Mouse (Mus musculus) spleen, postnatal 10 days (tissue): ENCODE results near the gene Tmco4.

ENCODE experiments used
- DNase-seq, 2 experiments: peaks; one replicate each; pipeline ENCODE4 v3.0.0; 2021 to 2022; ENCODE audit warnings: low spot score in 2 of 2

The Tmco4 gene

DNA sequence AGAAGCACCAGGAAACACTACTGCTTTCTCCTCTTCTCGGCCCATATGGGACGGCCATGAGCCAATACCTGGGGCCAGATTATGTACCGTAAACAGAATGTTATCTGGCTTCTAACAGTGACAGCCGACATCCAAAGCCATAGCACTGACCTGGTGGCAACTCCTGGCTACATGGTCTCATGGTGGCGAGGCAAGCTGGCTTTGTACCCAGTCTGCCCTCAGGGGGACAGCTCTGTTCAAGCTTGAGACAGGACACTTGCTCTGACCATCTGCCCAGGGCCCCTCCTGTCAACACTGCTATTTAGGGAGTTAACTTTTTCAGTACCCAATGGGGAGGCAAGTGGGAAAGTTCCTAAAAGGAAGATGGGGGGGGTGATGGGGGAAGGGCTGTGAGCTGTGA, 84.6 kb downstream of the Tmco4 start:
- DNase-seq = no peak

GRCm38 (mm10) chr4:139058029-139058428, 85.3 kb downstream of the Tmco4 start:
- DNase-seq = no peak

DNA sequence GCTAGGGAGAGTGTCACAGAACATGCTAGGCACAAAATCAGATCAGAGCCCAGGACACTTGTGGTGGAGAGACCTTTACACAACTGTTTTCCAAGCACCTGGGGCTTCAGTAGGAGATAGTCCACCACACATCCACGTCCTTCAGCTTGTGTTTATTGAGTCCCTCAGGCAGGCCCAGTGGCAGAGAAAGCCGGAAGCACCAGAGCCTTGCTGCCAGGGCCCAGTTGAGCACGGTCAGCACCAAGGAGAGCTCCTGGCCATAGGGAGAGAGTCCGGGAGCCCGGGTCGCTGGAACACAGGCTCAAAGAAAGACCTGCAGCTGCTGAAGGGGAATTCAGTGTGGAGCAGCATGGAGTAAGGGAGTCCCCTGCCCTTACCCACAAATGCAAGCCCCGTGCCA, 86.9 kb downstream of the Tmco4 start:
- DNase-seq = peak in 1 of 2 experiments; percentile 50

DNA sequence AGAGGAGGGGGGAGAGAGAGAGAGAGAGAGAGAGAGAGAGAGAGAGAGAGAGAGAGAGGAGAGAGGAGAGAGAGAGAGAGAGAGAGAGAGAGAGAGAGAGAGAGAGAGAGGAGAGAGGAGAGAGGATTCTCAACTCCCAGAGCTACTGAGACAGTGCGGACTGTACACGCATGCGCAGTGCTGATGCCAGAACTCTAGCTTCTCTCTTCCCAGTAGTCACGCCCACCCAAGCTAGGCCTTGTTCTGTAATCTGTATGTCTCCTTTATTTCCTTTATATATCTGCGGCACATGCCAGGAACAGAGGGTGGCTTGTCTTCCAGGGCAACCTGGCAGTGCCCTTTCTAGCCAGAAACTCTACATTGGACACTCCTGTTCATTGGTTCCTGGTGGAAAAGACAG, 92.1 kb downstream of the Tmco4 start:
- no peak for DNase-seq

GRCm38 (mm10) chr4:139068287-139068686, 95.6 kb downstream of the Tmco4 start:
- DNase-seq = no peak

DNA sequence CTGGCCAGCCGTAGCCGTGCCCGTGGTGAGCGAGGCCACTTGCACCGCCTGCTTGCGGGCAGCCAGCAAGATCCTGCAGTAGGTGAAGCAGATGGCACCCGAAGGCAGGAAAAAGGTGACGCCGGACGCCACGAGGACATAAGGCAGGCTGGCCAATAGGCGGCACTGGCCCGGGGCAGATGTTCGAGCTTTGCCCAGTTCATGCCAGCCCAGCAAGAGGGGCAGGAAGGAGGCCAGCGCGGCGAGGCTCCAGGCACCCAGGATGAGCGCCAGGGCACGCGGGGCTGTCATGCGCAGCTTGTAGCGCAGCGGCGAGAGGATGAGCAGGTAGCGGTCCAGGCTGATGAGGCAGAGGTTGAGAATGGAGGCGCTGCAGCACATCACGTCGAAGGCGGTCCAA, 101.4 kb downstream of the Tmco4 start:
- DNase-seq = no peak

DNA sequence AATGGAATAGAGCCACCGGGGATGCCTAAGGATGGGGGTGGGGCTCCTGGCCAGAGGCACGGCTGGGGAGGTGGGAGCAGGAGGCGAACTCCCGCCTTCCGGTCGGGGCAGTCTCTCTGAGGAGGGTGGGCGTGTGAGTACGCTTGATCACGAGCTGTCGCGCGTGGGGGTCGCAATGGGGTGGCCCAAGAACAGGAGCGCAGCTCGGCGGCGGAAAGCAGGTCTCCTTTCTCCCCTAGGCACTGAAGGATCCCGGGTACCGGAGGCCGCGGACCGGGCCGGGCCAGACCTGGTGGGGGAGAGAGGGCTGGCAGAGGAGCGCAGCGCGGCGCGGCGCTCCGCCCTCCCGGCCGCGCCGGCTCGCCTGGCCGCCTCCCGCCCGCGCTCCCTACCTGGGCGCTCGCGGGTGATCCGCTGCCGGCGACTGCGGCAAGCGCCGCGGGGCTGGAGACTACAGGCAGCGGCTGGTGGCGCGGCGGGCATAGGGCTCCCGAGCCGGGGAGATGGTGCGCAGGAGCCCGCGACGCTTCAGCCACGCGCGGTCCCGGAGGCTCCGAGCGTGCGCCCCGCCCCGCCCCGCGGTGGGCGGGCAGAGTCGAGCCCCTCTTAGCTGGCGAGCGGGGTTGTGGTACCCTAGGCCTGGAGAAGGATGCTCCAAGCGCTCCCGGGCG, 102.5 kb downstream of the Tmco4 start, which contains the start of gene Htr6:
TSS of gene Htr6 (minus strand) at position 530 of the 671 bp plus-strand sequence.
- no peak for DNase-seq

GRCm38 (mm10) chr4:139075915-139076314, 103.2 kb downstream of the Tmco4 start:
- DNase-seq = no peak

DNA sequence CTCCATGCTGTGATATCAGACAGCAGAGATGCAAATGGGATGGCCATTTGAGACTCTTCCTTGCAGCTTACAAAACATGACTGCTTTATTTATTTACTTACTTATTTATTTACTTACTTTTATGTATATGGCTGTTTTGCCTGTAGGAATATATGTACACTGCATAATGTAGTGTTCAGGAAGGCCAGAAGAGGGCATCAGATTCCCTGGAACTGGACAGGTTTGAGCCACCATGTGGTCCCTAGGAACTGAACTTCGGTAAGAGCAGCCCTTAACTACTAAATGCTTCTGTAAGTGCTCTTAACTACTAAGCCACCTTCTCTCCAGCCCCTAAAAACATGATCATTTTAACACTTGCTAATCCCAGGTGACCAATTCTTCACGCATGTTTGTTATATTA, 105.6 kb downstream of the Tmco4 start:
- DNase-seq = no peak

DNA sequence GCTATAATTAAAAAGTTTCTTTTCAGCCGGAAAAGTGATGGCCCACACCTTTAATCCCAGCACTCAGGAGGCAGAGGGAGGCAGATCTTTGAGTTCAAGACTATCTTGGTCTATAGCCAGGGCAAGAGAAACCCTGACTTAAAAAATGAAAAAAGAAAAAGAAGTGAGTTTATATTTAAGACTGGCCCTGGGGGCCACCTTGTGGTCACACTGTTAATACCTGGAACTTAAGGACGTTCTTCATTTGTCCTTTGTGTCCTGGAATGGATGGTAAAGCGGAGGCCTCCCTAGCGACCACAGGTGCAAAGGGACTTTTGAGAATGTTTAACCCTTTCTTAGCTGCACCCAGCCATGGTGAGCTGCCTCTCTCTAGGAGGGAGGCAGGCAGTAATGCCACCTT, 106.0 kb downstream of the Tmco4 start:
- no peak for DNase-seq

DNA sequence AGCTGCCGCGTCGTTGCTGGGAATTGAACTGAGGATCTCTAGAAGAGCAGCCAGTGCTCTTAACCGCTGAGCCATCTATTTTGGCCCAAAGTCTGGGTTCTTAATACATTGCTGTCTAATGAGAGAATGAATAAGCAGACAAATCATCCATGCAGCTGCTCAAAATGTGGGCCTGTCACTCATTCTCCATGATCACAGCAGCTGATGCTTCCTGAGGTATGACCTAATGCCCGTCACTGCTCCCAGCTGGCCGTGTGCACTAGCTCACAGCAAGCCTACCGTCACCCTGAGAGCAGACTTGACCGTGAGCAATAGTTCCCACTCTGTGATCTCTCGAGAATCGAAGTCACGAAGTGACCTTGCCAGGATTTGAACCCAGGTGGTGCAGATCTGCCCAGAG, 106.8 kb downstream of the Tmco4 start:
- no peak for DNase-seq

- DNase-seq = no peak
These were observed 107.6 kb downstream of the Tmco4 start for GRCm38 (mm10) chr4:139080259-139080658.

DNA sequence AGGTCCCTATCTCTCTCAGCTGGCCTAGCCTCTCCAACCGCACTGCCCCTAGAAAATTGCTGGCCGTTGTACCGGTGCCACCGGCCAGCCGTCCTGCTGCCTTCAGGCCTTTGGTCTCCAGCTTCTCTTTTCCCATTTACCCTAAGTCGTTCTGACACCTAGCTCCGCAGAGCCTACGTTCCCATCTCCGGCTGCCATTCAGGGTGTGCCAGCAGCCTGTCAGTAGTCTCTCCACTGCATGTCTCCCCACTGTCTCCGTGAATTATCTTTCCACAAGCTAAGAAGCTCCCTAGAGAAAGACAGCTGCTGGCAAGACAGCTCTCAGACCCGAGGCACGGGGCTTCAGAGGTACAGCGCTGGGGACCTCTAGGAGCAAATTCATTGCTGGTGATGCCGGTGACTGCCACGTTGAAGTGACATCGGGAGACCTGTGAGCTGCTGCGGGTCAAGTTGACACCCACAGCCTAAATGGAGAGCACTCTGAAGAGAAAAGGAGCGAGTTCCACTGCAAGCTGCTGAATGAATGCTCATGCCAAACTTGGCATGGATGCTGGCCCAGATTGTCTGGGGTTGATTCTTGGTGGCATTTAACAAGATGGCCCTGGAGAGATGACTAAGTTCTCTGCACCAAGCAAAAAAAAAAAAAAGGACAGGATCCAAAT, 108.7 kb downstream of the Tmco4 start:
- DNase-seq = no peak

- no peak for DNase-seq
These were observed 110.3 kb downstream of the Tmco4 start for GRCm38 (mm10) chr4:139082790-139083564.

DNA sequence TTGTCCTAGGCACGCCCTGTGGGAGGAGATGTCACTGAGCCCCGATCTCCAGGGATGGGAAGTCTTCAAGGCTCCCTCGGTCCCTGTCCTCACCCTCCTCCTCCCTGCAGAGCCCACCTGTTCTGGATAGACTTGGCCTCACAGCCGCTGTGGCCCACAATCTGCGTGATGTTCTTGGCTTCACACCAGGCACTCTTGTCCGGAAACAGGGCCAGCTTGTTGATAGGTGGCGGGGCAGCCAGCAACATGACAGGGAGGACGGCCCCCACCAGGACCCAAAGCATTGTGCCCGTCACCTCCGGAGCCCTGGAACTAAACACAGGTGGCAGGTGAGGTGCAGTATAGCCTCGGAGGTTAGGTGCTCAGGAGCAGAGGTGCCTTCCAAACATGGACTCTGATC, 112.6 kb downstream of the Tmco4 start:
- DNase-seq = no peak

GRCm38 (mm10) chr4:139086037-139086436, 113.3 kb downstream of the Tmco4 start:
- peak; percentile 75 to 88 for DNase-seq

DNA sequence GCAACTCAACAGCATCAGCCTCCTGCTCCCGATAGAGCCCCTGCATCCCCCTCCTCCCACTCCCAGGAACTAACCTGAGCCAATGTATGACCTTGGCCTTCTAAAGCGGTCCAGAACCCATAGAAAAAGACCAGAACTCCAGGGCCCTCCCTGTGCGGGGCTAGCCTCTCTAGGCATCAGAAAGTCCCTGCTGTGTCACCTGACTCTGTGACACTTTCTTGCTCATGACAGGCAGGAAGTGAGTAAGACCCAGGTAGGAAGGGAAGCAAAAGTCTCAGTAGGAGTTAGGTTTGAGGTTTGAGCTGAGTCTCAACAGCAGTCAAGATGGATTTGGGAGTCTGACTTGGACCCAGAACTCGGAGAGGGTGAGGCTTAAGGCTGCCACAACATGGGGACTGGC, 114.3 kb downstream of the Tmco4 start:
- DNase-seq = no peak

- DNase-seq = no peak
These were observed 116.4 kb downstream of the Tmco4 start for GRCm38 (mm10) chr4:139088982-139089671.

DNA sequence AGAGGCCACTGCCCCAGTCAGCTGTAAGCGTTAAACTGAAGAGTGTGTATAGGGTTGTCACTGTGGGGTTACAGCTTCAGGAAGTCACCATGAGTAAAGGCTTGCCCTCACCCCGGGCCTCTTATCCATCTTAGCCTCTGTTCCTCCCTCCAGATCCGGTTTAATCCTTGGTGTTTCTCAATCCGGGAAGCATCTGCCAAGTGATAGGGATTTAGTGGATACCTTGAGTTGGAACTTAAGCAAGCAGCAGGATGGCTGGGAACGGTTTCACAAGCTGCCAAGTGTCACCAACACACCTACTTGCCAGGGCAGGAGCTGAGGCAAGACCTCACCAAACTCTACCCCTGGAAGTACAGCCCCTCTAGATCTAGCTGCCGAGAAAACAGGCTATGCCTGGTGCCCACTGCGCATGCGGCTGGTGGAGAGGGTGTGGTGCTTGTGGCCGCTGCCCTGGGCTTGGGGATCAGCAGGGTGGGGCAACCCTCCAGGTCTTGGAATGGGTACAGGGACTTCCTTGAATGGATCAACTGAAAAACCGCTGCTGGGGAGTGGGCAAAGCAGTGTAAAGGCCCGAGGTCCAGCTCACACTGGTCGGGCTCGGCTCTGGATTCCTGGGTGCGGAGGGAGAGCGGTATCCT, 117.7 kb downstream of the Tmco4 start:
- no peak for DNase-seq

- no peak for DNase-seq
These were observed 118.4 kb downstream of the Tmco4 start for GRCm38 (mm10) chr4:139091066-139091465.

DNA sequence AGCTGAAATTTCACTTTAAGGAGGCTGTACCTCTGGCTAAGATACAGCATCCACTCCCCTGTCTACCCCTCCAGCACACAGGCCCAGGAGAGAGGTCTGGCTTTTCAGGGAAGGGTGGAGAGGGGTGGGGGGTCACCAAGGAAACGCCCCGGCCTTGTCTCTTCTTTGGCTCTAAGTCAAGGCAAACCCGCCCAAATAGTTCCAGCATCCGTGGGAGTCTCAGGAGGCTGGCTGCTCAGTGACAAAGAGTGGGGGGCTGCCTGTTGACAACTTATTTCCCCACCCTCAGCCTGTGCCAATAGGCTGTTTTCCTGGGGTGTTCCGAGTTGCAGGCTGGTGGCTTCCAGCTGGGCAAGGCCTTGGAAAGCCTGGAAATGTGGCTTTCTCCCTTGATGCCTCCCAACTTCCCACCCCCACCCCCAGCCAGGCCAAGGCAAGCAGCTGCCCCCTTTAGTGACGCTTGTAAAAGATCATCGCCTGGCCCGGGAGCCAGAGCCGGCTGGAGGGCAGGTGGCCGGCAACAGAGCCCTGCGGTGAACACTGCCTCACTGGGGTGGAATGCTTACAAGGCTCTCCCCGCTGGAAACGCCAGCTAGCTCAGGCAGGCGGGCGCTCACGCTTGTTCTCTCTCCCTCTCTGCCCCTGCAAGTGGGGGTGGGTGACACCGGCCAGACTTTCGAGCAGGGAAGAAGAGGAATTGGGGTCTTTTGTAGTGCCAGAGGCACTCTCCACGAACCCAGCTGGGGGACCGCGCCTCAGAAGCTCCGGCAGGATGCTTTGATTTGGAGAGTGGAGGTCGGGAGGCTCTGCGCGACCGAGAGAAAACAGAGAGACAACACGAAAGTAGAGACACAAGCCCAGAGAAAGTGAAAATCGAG, 119.0 kb downstream of the Tmco4 start:
- no peak for DNase-seq
